Mouse (Mus musculus): Measurements from ENCODE around the gene Swt1.
"Not testable (repeated sequence)": the region's sequence is repeated elsewhere in the genome, so short reads cannot be mapped to it uniquely, and the experiment has no call there.

Gene Swt1

DNA sequence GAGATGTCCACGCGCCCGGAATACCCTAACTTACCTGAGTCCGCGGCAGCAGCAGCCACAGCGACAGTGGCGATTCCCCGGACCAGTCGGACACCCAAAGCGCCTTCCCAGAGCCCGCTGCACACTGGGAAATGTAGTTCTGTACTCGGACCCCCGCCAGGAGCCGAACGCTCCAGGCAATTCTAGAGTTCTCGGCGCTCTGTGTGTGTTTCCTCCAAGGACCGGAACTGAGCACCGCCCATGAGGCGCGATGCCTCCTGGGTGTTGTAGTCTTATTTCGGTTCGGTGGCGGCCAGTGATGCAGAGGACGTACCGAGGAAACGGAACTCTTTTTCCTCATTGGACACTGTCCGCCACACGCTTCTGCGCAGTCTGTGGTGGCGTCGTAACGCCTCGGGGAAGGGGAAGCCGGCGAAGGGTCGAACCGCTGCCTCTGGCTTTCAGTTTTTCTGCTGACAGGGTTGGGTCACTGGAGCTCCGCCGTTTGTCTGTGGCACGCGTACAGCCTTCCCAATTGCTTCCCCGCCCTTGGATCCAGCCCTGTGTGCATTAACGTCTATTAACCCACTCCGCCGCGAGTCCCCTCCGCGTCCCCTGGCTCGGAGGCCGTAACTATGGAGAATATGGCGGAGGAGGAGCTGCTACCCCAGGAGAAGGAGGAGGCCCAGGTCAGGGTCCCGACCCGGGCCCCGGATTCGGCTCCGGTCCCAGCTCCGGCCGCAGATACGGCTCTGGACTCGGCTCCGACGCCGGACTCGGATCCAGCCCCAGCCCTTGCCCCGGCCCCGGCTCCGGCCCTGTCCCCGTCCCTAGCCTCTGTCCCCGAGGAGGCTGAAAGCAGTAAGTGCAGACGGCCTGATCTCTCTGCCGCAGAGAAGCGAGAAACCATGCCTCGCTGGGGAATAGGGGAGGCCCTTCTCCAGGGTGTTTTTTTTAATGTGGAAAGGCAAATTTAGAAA is at the start of gene Swt1, which contains the start of gene Trmt1l:
Gene Swt1 (minus strand): TSS at position 193 of the 959 bp plus-strand sequence.
Gene Trmt1l (plus strand): TSS at position 280 of the 959 bp plus-strand sequence.
- DNase-seq, result peak; percentile 100

DNA sequence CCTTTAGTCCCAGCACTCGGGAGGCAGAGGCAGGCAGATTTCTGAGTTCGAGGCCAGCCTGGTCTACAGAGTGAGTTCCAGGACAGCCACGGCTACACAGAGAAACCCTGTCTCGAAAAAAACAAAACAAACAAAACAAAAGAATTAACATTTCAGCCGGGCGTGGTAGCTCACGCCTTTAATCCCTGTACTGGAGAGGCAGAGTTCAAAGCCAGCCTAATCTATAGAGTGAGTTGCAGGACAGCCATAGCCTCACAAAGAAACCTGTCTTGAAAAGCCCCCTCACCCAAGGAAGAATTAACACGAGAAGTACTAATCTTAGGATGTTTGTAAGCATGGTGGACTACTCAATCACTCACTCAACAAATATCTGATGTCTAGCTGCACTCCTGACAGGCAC is 44.1 kb upstream of the Swt1 start:
- DNase-seq, result not testable (repeated sequence)

DNA sequence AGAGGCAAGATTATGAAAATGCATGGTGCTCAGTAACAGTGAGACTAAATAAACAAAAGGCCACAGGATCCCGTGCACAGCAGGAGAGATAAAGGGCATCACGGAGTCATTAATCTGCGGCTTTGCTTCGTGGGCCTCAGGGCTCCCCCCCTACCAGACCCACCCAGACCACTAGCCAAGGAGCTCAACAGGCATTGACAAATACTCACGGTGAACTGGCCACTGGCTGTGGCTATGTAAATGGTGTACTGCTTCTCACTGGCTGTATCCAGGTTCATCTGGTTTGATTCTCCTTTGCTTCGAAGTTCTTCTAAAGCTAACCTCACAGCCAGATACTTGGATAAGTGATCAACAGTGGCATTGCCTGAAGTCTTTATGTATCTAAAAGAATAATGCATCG is 43.2 kb upstream of the Swt1 start:
- DNase-seq, result no peak

DNA sequence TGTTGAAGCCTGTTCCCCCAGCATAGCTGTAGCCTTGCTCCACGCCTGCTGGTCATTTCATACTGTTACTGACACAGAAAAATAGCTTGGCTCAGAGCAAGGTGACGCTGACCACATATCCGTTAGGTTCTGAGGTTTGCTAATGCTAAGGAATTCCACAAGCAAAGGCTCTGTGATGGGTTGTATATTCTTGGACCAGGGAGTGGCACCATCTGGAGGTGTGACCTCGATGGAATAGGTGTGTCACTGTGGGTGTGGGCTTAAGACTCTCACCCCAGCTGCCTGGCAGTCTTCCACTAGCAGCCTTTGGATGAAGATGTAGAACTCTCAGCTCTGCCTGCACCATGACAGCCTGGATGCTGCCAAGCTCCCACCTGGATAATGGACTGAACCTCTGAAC is 38.3 kb upstream of the Swt1 start:
- no peak for DNase-seq

DNA sequence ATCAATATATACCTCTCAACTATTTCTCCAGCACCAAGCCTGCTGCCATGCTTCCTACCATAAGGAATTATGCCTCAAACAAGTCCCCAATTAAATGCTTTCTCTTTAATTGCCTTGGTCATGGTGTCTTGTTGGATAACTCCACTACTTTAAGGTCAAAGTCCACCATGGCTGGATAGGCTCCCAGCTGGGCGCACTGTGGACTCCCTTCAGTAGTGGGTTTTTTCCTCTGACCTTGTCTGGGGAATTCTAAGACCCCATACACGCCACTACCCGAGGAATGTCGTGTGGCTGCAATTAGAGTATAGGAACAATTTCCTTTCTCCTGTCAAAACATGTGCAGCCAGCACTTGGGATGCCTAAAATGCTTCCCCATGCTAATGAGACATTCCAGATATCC is 36.7 kb upstream of the Swt1 start:
- no peak for DNase-seq

DNA sequence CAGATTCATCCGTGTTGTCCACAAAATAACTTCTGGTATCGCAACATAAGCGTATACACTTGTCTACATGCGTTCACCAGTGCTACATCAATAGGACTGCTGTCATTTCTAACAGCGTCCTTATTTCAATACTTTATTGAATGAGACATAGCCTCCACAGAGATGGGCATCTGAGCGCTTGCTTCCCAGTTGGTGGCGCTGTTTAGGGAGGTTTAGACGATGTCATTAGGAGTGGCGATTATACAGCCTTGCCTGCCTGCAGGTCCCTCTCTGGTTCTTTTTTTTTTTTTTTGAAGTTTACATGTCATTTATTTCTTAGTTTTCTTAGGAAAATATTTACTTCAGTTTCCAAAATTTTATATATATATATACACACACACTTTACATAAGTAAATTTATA is 33.0 kb upstream of the Swt1 start:
- DNase-seq, result no peak

DNA sequence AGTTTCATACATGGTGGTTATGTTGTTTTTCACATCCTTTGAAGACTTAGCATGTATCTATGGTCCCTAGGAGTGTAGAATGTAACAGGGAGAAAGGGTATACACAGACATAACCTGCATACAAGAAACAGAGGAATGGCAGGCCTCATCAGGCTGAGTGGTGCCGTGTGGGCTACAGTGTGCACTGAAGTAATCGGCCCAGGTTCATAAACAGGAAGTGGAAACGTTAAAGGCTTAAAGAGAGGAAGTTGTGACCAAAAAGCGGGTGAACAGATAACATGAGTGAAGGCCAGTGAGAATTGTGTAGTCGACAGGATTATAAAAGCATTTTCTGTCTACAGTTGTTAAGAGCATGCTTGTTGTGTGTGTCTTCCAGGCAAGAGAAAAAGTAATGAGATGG is 28.8 kb upstream of the Swt1 start:
- no peak for DNase-seq

DNA sequence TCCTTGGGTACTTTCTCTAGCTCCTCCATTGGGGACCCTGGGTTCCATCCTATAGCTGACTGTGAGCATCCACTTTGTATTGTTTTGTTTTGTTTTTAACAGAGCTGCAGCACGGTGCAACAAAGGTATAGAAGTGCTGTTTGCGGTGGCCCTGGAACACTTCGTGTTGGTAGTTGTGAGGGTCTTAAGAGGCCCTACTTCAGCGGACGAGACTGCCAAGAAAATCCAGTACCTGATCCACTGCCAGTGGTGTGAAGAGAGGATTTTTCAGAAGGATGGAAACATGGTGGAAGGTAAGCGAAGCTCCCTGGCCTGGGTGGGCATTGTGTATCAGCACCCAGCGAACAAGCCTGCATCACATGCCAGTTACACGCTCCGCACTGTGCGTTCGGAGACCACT is 23.7 kb upstream of the Swt1 start:
- DNase-seq, result peak; percentile 76

DNA sequence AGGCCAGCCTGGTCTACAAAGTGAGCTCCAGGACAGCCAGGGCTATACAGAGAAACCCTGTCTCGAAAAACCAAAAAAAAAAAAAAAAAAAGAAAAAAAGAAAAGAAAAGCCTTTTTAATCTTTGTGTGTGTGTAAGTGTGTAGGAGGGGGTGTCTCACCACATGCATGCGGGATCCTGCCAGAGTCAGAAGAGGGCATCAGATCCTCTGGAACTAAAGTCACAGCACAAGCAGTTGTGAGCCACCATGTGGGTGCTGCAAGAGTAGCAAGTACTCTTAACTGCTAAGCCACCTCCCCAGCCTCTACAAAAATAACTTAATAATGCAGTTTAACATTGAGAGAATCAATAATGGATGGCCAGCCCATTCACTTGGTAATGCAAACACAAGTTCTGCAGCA is 22.6 kb upstream of the Swt1 start:
- peak; percentile 74 for DNase-seq

DNA sequence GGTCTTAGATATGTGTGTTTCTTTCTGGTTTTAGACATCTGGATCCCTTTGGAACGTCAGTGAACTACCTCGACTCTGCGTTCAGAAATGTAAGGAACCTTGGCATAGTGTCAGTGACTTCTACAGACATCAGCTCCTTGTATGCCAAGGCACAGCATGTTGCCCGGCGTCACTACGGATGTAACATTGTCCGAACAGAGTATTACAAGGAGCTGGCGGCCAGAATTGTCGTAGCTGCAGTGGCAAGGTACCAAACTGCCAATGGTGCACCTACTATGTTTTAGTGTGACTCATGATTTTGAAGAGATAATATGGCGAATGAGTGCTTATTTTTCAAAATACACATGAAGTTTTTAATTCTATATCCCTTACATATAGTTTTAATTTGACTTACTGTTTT is 21.6 kb upstream of the Swt1 start:
- DNase-seq, result peak; percentile 77

DNA sequence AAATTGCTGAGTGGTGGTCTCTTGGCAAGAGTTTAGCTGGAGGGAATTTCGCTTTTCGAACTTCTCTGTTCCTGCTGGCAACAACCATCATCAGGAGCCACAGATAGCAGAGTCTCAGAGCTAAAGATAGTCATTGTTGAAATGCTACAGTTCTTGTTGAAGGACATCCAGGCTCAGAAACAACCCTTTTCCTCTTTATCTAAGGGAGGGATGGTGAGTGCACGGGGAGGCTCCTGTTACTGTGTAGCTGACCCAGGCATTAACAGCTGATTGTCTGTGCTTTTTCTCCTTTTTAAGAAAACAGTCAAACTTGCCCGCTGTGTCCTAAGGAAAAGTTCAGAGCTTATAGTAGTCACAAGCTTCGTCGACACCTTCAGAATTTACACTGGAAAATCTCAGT is 7.2 kb upstream of the Swt1 start:
- DNase-seq, result peak; percentile 80

DNA sequence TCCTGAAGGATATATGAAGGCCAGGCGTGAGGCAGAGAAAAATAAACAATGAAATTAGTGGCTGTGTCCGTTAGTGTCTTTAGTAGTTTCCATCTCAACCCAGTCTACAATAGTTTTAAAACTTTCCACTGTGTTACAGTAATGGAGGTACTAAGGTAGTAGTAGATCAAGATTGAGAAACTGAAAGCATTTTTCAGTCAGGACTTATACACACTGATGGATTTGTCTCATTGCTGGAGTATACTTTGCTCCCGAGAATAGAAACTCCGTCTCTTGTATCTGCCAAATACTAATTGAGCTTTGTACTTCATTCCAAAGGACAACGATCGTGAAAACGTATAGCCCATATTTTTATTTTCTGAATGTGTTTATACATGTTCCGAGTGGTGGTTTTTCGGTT is 1.1 kb upstream of the Swt1 start:
- no peak for DNase-seq

DNA sequence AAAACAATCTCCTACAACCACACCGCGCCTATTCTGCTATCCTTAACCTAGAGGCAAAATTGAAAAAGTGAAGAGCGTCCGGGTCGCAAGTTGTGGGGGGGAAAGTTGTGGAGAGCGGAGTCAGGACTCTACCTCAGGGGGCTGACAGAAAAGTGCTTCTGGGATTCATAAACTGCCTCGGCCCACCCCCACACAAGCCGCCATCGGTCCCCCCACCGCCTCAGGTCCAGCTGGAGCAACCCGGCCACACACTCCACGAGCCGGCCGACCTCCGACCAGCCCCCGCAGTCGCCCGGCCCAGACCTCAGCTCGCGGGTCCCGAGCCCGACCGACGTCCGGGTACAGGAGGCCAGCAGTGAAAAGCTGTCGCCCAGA is 380 bp downstream of the Swt1 start:
- no peak for DNase-seq

DNA sequence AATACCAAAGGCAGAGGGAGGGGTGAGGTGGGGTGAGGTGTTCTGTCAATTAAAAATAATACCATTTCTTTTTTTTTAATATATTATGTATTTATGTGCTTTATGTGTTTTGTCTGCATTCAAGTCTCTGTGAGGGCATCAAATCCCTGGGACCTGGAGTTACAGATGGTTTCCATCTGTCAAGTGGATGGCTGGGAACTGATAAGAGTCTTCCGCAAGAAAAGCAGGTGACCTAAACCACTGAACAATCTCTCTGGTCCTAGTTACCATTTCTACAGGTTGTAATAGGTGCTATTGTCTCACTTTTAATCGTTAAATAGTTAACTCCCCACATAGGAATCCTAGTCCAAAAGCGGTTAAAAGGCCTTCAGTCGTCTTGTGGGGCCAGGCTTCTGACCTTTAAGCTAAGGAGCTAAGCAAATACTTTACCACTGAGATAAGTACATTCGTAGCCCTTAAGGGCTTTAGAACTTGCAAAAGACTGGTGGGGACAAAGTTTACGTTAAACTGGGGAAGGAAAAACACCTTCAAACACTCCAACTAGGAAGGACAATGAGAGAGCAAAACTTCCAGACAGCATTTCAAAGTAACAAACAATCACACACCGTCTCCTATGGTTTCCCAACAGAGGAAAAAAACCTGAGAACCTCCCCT is 1.2 kb downstream of the Swt1 start:
- DNase-seq, result peak; percentile 74

DNA sequence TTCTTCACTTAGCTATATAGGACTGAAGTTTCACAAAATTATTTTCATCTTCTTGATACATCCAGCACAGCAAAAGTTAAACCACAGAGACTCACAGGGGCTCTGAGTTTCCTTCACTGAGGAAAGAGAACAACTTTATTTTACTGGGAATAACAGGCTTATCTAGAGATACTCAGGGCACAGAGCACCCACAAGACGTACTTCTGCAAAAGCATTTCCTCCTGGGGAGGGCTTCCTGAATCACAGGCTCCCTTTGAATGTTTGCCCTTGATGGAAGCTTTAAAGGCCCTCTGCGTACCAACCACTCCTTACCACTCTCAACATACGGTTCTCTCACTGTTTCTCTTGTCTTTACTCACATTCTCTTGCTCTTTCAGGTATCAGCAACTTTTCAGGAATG is 6.1 kb downstream of the Swt1 start:
- DNase-seq, result no peak

DNA sequence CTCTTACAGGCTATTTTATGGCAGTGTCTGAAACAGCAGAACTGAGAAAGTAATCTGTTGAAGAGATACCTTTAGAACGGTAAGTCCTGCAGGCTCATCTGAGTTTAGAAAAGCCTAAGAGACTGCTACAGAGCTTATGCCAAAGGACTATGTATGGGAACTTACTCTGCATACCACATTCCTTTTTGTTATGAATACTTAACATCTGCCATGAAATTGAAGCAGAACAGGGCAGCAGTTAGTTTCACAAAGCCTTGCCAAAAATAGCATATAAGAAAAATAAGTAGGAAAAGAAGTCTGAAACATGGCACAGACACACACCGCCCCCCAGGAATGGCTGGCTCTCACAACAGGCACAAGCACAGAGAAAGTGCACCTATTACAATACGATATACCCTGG is 18.4 kb downstream of the Swt1 start:
- DNase-seq, result no peak

DNA sequence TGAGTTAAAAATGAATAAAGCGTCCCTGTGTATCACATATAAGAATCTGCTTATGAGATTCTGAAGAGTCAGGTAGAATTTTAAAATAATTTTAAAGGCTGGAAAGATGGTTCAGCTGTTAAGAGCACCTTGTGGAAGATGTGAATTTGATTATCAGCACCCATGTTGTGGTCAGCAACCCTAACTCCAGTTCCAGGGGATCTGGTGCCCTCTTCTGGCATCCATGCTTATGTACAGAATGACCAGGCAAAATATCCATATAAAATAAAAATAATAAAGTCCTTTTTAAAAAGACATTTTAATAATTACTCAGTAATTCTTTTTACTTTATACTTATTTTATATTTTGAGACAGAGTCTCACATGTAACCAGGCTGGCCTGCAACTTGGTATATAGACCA is 38.2 kb downstream of the Swt1 start:
- no peak for DNase-seq

DNA sequence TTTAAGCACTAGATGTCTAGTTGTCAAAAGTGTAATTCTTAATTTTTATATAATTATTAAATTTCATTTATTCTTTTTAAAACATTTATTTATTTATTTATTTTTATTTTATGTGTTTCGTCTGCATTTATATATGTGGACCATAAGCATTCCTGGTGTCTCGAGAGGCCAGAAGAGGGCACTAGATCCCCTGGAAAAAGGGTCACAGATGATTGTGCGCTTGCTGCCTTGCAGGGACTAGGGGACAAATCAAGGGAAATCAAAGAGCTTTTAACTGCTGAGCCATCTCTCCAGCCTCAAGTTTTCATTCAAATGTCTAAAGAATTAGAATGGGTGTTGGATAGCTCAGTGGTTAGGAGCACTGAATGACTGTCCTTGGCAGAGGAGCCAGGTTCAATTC is 50.9 kb downstream of the Swt1 start:
- no peak for DNase-seq

DNA sequence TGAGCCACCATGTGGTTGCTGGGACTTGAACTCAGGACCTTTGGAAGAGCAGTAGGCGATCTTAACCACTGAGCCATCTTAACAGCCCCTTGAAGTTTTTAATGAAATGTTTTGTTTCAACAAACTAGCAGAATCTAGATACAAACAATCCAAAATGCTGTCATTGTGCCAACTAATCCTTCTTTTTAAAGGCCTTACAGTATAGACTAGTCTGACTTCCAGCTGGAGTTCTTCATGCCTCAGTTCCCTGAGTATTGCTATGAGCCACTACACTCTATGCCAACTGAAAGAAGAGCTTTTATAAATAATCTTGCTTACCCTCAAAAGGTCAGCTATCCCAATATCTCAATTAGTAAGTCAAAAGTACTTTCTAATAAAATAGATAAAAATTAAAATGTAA is 55.4 kb downstream of the Swt1 start:
- no peak for DNase-seq

DNA sequence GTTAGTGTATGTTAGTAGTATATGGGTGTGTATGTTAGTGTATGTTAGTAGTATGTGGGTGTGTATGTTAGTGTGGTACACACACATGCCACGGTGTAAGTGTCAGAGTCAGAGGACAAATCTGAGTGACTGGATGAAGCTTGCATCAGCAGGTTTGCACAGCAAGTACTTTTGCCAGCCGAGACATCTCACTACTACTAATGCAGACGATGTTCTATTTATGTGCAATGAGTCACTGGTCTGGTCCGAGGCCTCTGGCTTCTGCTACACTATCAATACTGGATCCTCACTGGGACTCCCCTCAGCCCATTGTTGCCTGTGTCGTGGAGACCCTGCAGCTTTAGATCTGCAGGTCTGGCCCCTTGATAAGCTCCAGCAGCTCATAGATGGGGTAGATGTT is 56.7 kb downstream of the Swt1 start:
- no peak for DNase-seq

DNA sequence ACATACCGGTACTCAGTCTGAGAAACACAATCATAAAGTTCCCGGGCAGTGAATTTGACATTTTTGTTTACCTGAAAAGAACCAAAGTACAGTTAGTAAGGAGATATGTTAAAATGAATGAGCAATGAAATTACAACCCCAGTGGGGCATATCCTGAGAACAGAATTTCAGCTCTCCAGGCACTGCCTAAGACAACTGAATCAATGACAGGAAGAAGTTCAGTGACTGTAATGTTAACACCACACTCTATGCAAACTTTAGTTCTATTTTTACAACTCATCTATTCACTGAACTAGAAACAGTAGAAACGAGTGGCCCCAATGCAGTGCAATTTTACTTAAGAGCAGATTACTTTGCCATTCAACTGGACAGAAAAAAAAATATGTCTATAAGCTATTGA is 57.7 kb downstream of the Swt1 start:
- no peak for DNase-seq

DNA sequence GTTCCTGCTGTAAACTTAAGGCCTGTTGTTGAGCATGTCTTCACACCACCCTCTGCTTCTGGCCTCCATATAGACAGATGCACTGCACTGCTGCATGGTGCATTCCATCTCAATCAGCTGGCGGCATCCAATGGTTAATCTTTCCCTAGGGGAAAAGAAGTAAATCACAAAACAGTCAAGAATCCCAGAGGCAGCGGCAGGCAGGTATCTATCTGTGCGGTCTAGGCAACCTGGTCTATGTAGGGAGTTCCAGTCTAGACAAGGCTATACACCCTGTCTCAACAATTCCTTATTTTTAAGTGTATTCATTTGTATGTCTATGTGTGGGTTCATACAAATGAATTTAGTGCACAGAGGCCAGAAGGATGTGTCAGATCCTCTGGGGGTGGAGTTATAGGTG is 59.8 kb downstream of the Swt1 start:
- peak; percentile 78 for DNase-seq

DNA sequence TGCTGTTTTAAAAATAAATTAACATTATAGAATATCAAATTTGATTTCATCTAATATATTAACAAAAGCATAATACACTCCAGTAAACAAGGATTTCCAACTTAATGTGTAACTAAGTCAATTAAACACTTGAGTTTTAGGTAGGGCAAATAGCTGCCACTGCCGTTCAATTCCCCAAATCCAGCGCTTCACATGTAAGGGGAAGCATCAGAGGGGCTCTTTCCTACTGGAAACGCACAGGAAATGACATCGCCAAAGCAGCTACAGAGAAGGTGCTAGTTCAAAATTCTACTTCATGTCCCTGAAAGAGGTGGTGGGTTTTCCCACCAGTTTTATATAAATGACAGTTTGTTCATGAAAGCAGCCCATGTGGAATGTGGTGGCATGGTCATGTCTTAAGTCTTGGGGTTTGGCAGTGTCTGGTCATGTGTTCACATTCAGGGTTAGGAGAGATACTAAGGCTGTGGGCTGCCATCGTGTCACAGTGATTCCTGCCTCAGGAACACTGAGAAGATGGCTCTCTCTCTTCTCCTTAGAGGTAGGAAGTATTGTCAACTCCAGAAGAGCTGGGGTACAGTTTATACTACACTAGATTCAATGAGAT is 60.4 kb downstream of the Swt1 start:
- peak; percentile 59 for DNase-seq
